Mouse (Mus musculus) spleen, adult 2 months (tissue): Measurements from ENCODE around the gene Ppp1r12a. TPM values are rescaled to one million over a fixed set of nuclear protein-coding genes. Genes with fewer than 3 reads are reported as not detected.

Experiments used
- DNase-seq, 2 experiments: peaks; one replicate each; pipeline versions ENCODE4 v3.0.0 to v3.0.0-alpha.2; 2012 to 2021; ENCODE audit warnings: low spot score in 2 of 2, low read depth in 1 of 2
- H3K27ac ChIP-seq: fragments of 200-500 bp; 2 replicates; pipeline ENCODE4 v1.5.1; 2012; ENCODE audit warnings: low read length, inconsistent platforms; ENCODE audit not compliant: insufficient read depth
- H3K27me3 ChIP-seq: fragments of 200-500 bp; 2 replicates; pipeline ENCODE4 v1.6.1; 2012; ENCODE audit warnings: mild to moderate bottlenecking, moderate library complexity, low read length, inconsistent platforms; ENCODE audit not compliant: control insufficient read depth, insufficient read depth
- H3K36me3 ChIP-seq: fragments of 200-500 bp; 2 replicates; pipeline ENCODE4 v1.6.1; 2012; ENCODE audit warnings: mild to moderate bottlenecking, low read length, inconsistent platforms; ENCODE audit not compliant: control insufficient read depth, insufficient read depth
- H3K4me1 ChIP-seq: fragments of 200-500 bp; 2 replicates; pipeline ENCODE4 v1.6.1; 2011; ENCODE audit warnings: inconsistent platforms; ENCODE audit not compliant: control insufficient read depth, insufficient read depth, insufficient read length
- H3K4me3 ChIP-seq: fragments of 200-500 bp; 2 replicates; pipeline ENCODE4 v1.5.1; 2011; ENCODE audit warnings: mild to moderate bottlenecking, inconsistent platforms; ENCODE audit not compliant: insufficient read depth, insufficient read length; ENCODE audit errors: extremely low read depth
- CTCF ChIP-seq: fragments of 200-500 bp; IDR thresholded peaks from 2 replicates; pipeline ENCODE4 v1.5.1; 2011; ENCODE audit warnings: mild to moderate bottlenecking, inconsistent platforms; ENCODE audit not compliant: insufficient read depth, insufficient read length, insufficient replicate concordance; ENCODE audit errors: extremely low read depth
- POLR2A ChIP-seq: fragments of 200-500 bp; IDR thresholded peaks from 2 replicates; pipeline ENCODE4 v1.6.1; 2011; ENCODE audit warnings: low read depth, low read length, inconsistent platforms
- WGBS: fragments of 180-500 bp; shearing (Covaris S2); methylation state at CpG from one replicate; pipeline ENCODE4 v1.1.7; 2018; 5-methylcytosine and 5-hydroxymethylcytosine counted together
- polyA plus RNA-seq: library from polyadenylated mRNA; depleted of rRNA; stranded (reverse); fragments of >200 nt; gene quantifications from 2 replicates; pipeline ENCODE4 v1.2.3, GENCODE M21; 2012; rRNA removed

The Ppp1r12a gene
- polyA plus RNA-seq = 13.6 and 14.6 TPM in 2 replicates

GRCm38 (mm10) chr10:108161261-108162256 lies at the start of gene Ppp1r12a:
Gene Ppp1r12a (plus strand): TSS chr10:108162193.
- no peaks in the 10 kb centered on the region for H3K36me3 ChIP-seq
- no peaks in the 10 kb centered on the region for H3K27me3 ChIP-seq
- peak within 1 kb of the TSS; percentile 99 for H3K27ac ChIP-seq
- H3K4me3 ChIP-seq = peak within 1 kb of the TSS; percentile 100
- WGBS = under 1% methylated on average over 83 of the region's 89 CpGs
- DNase-seq = peak; percentile 85 to 93
- TF ChIP-seq POLR2A (peak; percentile 77; the same call in 1 of the 2 replicates), CTCF (no peak)
- peaks cover 7% of the 10 kb centered on the region; the same call in 1 of the 2 replicates for H3K4me1 ChIP-seq

GRCm38 (mm10) chr10:108113361-108114237 lies 48.4 kb upstream of the Ppp1r12a start:
- no peak for TF ChIP-seq POLR2A
- TF ChIP-seq CTCF = no peak
- WGBS = 78% methylated on average over 17 of the region's 17 CpGs
- H3K36me3 ChIP-seq = no peaks in the 10 kb centered on the region
- no peaks in the 10 kb centered on the region for H3K27me3 ChIP-seq
- no peak overlapping the region for H3K4me3 ChIP-seq
- no peak for DNase-seq
- H3K27ac ChIP-seq = no peak overlapping the region
- H3K4me1 ChIP-seq = peaks cover 2% of the 10 kb centered on the region; the same call in 1 of the 2 replicates

GRCm38 (mm10) chr10:108118200-108119163 lies 43.5 kb upstream of the Ppp1r12a start:
- no peak for DNase-seq
- Histone ChIP-seq H3K4me3 (peak overlapping the region; percentile 8; the same call in 1 of the 2 replicates), H3K36me3 (no peaks in the 10 kb centered on the region), H3K4me1 (peaks cover 4% of the 10 kb centered on the region; the same call in 1 of the 2 replicates), H3K27ac (peak overlapping the region; percentile 28), H3K27me3 (no peaks in the 10 kb centered on the region)
- 33% methylated on average over 13 of the region's 13 CpGs for WGBS
- TF ChIP-seq CTCF = no peak
- no peak for TF ChIP-seq POLR2A

- Histone ChIP-seq H3K4me3 (no peak overlapping the region), H3K36me3 (no peaks in the 10 kb centered on the region), H3K4me1 (peaks cover 4% of the 10 kb centered on the region; the same call in 1 of the 2 replicates), H3K27me3 (no peaks in the 10 kb centered on the region), H3K27ac (no peak overlapping the region)
- WGBS = 56% methylated on average over 1 of the region's 1 CpGs
- no peak for DNase-seq
- TF ChIP-seq POLR2A = no peak
- TF ChIP-seq CTCF = no peak
Measured at GRCm38 (mm10) chr10:108119416-108119815, 42.6 kb upstream of the Ppp1r12a start.

GRCm38 (mm10) chr10:108124934-108125599 lies 36.9 kb upstream of the Ppp1r12a start:
- Histone ChIP-seq H3K36me3 (no peaks in the 10 kb centered on the region), H3K4me1 (no peaks in the 10 kb centered on the region), H3K27ac (no peak overlapping the region), H3K27me3 (no peaks in the 10 kb centered on the region), H3K4me3 (no peak overlapping the region)
- TF ChIP-seq CTCF = no peak
- TF ChIP-seq POLR2A = no peak
- no peak for DNase-seq
- WGBS = 87% methylated on average over 3 of the region's 3 CpGs
